Mouse (Mus musculus): ENCODE data around the gene Paics.
"Not testable (repeated sequence)": the region's sequence is repeated elsewhere in the genome, so short reads cannot be mapped to it uniquely, and the experiment has no call there.

Gene Paics

GRCm38 (mm10) chr5:76952112-76953040, 1.3 kb downstream of the Paics start:
- DNase-seq = no peak

- DNase-seq = no peak
Measured at GRCm38 (mm10) chr5:76953794-76954193, 2.7 kb downstream of the Paics start.

- no peak for DNase-seq
Measured at GRCm38 (mm10) chr5:76954271-76954900, 3.3 kb downstream of the Paics start.

- no peak for DNase-seq
Measured at GRCm38 (mm10) chr5:76955474-76955873, 4.4 kb downstream of the Paics start.

GRCm38 (mm10) chr5:76957954-76958353, 6.8 kb downstream of the Paics start:
- no peak for DNase-seq

- DNase-seq = no peak
Measured at GRCm38 (mm10) chr5:76959587-76959986, 8.5 kb downstream of the Paics start.

GRCm38 (mm10) chr5:76962545-76962944, 11.4 kb downstream of the Paics start:
- no peak for DNase-seq

- DNase-seq = no peak
Measured at GRCm38 (mm10) chr5:76964651-76965050, 13.5 kb downstream of the Paics start.

GRCm38 (mm10) chr5:76969250-76969649, 18.1 kb downstream of the Paics start:
- no peak for DNase-seq

- DNase-seq = not testable (repeated sequence)
Measured at GRCm38 (mm10) chr5:76971115-76971514, 20.0 kb downstream of the Paics start.

GRCm38 (mm10) chr5:76973488-76973887, 22.4 kb downstream of the Paics start:
- no peak for DNase-seq

- DNase-seq = no peak
Measured at GRCm38 (mm10) chr5:76974207-76974553, 23.1 kb downstream of the Paics start.

- DNase-seq = peak; percentile 91
Measured at GRCm38 (mm10) chr5:76974554-76975285, 23.6 kb downstream of the Paics start, which contains the start of gene Srp72. Gene Srp72 (plus strand): TSS chr5:76974683.

- DNase-seq = no peak
Measured at GRCm38 (mm10) chr5:76975736-76976135, 24.6 kb downstream of the Paics start.

- no peak for DNase-seq
Measured at GRCm38 (mm10) chr5:76984015-76984414, 32.9 kb downstream of the Paics start.

- no peak for DNase-seq
Measured at GRCm38 (mm10) chr5:76990789-76991188, 39.7 kb downstream of the Paics start.

GRCm38 (mm10) chr5:76993174-76993814, 42.2 kb downstream of the Paics start:
- no peak for DNase-seq

- no peak for DNase-seq
Measured at GRCm38 (mm10) chr5:76998416-76998815, 47.3 kb downstream of the Paics start.

- no peak for DNase-seq
Measured at GRCm38 (mm10) chr5:77001192-77001591, 50.1 kb downstream of the Paics start.

- no peak for DNase-seq
Measured at GRCm38 (mm10) chr5:77004051-77004821, 53.1 kb downstream of the Paics start, which contains the start of gene Arl9. Gene Arl9 (plus strand): TSS chr5:77004055.

- no peak for DNase-seq
Measured at GRCm38 (mm10) chr5:77010352-77010751, 59.2 kb downstream of the Paics start.

- no peak for DNase-seq
Measured at GRCm38 (mm10) chr5:77011082-77011481, 60.0 kb downstream of the Paics start.
